Mouse (Mus musculus) embryo, embryonic 11.5 days (tissue): ENCODE data around the gene Olfr347.

Source experiments
- DNase-seq: peaks from one replicate; pipeline ENCODE4 v3.0.0-alpha.2; 2012; ENCODE audit warnings: low read depth, low spot score

Gene Olfr347

GRCm38 (mm10) chr2:36731602-36732001 is at the start of gene Olfr347:
Gene Olfr347 (plus strand): TSS chr2:36731902.
- DNase-seq = no peak

DNA sequence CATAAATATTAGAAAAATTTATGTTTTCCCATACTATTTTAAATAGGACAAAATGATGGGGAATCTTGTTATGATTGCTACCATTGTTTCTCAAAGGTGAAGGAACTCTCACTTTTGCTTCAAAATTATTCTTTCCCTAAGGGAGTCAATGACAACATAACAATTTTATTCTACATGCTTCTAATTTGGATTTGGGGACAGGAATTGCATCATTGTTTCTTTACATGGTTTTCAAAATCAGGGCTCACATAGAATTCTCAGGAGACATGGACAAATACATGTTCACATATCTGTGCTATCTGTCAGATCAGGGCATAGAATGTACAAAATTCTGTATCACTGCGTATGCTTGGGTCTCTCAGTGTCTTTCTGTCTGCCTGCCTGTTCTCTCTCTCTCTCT is 46.2 kb upstream of the Olfr347 start, which contains the start of gene Olfr346:
TSS of gene Olfr346 (plus strand) at position 301 of the 400 bp plus-strand sequence.
- DNase-seq = no peak

DNA sequence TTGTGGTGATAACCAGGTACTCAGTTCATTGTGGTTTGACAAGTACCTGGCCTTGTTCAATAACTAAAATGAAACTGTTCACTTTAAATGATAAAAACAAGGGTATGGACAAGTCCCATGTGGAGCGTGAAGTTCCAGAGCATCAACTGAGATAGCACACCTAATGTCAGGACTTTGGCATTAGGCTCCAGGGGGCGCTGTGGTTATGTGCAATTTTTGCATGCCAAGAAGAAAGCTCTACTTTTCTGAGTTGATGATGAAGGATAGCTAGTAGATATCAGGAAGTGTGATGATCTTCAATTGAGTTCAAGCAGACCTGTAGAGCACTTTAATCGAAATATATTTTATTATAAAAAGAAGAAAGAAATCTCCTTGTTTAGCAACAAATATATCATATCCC is 4.5 kb downstream of the Olfr347 start:
- DNase-seq = no peak

DNA sequence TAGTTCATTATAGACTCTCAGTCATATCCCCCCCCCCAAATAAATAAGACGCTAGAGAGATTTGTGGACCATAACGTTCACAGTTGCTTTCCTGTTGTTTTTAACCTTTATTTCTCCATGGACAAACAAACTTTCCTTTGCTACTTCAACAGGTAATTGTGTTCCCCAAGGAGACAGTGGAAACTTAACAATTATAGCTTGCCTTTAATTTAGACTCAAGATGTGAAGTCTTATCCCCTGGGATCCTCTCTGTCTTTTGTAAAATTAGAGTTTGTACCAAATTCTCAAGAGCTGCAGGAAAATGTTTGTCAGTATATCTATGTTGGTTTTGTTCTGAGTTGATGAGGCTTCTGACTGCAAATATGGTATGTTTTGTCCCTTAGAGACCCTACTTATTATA is 52.3 kb downstream of the Olfr347 start, which contains the start of gene Olfr348:
TSS of gene Olfr348 (plus strand) at position 301 of the 400 bp plus-strand sequence.
- no peak for DNase-seq
